Mouse (Mus musculus): ENCODE measurements around the gene Clec16a.

Clec16a gene

GRCm38 (mm10) chr16:10652935-10653334, 107.8 kb downstream of the Clec16a start:
- no peak for DNase-seq

- DNase-seq: no peak
Measured at GRCm38 (mm10) chr16:10655236-10655635, 110.1 kb downstream of the Clec16a start.

GRCm38 (mm10) chr16:10655926-10656325, 110.8 kb downstream of the Clec16a start:
- no peak for DNase-seq

DNA sequence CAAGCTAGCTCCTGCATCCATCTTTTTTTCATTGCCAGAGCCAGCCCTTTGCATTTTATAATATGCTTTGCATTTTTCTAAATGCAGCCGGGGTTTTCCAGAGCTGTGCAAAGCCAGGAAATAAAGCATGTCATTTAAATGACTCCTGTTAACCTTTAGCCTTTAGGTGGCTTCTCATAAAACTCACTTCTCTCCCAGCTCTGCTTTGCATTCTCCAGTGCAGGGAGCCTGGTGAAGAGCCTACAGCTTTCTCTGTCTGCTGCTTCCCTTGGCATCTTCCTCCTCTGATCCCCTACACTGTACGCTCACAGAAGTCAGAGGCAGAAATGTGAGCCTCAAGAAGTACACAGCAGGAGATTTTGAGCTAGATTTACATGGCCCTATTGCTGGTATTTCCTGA, 111.3 kb downstream of the Clec16a start:
- no peak for DNase-seq

DNA sequence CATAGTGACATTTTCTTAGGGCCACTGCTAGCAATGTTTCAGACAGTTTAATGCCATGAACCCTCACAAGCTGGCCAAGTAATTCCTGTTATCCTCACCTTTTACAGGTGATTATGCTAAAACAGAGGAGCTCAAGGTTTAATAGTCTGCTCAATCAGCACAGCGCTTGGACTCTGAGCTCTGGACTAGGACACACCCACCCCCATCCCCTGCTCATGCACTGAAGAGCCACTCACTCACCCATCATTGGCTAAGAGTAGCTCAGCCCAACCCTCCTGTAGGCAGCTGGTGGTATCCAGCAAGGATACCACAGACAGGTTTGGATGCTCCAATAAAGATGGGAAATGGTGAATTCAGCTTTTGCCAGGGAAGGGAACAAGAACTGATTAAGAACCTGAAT, 111.8 kb downstream of the Clec16a start:
- no peak for DNase-seq

DNA sequence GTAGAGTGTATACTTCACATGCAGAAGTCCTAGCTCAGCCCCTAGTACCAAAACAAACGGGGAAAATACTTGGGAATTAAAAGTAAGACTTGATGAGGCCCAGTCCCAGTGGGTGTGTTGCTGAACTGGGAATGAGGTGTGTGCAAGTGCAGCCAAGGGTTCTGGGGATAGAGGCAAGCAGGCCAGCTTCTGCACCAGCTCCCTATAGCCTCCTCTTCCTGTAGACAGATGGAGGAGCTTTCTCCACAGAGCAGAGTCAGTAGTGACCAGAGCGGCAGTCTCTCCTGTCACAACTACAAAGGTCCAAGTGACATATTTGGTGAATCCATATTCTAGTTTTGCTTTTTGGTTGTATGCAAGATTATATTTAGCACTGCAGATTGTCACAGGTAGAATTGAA, 114.1 kb downstream of the Clec16a start:
- no peak for DNase-seq

DNA sequence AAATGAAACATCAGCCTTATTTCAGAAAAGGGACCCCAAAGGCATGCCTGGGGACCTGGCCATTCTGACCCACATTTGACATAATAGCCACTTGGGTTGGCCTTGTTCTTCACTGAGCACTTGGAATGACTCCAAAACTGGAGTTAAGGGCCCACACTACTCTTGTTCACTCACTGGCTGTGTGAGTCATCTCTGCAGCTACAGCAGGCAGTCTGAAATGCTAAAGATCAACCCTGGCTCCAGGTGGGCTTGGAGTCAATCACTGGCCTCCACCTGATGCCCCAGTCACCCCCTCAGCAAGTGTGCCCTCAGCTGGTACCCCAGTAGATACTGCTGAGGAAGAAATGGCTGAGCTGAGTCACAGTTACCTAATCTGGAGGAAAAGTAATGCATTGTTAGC, 115.4 kb downstream of the Clec16a start:
- no peak for DNase-seq

- no peak for DNase-seq
Measured at GRCm38 (mm10) chr16:10661385-10661784, 116.2 kb downstream of the Clec16a start.

DNA sequence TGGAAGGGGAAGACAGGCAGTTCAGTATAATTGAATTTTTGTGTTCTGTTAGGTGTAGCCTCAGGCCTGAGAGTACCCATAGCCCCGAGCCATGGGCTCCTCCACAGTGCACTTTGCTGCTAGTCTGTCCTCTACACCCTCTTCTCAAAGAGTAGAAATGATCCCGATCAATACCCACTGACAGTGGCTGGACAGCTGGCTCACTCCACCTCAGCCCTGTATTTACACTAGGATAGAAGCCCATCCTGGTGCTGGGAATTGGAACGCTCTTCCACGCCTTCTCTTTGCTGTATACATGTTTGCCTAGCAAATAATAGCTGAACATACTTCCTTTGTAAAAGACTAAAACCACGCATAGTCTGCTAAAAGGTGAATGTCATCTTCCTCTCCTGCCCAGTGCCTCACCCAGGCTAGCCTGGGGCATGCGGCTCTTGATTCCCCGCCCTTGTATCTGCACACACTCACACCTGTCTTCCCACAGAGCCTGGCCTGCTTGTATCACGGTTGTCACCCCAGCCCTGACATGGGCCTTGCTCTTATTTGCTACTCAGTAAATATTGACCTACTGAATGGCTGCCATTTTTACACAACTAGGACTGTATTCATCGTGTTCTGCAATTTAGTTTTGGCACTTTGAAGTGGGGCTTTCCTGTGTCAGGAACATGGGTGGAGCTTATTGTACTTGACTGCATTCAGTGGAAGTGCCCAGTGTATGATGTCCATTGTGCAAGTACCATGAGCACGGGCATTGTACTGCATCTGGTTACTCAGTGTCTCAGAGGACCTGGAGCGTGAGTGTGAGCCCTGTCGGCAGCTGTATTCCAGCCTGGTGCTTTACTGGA, 119.0 kb downstream of the Clec16a start:
- no peak for DNase-seq

DNA sequence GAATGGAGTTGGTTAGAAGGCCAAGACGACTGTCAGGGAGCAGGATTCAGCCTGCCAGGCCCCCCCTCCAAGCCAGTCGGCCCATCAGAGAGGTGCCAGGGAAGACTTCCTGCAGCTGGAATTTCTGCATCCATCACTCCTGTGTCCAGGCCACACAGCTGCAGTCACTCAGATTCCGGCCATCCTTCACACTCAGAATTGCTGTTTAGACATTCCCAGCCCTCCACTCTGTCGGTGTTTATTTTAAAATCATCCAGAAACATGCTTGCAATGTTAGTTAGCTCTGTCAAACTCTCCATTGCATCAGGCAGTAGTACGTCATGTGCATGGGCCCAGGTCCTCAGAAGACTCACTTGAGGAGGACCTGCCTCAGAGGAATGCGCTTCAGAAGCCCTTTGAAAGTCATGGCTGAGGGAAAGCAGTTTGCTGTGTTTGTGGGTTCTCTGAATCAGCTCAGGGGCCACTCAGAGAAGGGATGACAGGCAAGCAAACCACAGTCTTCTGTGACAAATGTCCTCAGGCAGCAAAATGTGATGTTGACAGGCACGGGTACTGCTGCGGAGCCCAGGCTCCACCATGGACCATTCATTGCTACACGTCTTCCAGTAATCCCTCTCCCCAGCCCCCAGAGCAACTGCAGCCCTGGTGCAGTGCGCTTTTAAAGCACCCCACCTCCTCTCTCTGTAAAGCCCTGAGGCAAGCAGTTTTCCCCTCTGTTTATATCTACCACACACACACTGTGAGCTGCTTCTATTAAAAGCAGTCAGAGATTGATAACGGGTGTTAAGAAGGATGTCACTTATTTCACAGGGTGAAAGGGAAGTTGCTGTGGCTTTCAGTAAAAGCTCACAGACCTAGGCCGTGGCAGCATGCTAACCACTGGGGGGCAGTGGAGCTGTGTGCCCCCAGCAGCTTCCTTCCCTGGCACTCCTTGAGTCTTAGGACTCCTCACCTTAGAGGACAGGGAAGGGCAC, 120.1 kb downstream of the Clec16a start:
- DNase-seq: peak; percentile 32

GRCm38 (mm10) chr16:10666766-10667165, 121.6 kb downstream of the Clec16a start:
- DNase-seq: no peak

DNA sequence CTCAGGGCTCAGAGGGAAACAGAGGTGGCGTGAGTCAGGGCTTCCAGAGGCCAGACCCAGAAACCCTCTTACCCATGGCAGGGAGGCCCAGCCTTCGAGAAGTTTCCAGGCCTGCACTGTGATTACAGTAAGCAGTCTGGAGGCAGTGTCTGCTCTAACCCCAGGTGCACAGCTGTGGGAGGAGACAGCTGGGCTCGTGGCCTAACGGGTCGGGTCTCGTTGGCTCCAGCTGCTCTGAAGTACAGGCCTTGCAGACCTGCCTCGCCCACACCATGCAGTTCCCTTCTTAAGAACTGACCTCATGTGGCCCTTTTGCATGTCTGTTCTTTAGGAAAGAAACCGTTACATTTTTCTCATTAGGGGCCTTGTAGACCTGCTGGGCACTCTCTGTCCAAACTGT, 123.3 kb downstream of the Clec16a start:
- no peak for DNase-seq

DNA sequence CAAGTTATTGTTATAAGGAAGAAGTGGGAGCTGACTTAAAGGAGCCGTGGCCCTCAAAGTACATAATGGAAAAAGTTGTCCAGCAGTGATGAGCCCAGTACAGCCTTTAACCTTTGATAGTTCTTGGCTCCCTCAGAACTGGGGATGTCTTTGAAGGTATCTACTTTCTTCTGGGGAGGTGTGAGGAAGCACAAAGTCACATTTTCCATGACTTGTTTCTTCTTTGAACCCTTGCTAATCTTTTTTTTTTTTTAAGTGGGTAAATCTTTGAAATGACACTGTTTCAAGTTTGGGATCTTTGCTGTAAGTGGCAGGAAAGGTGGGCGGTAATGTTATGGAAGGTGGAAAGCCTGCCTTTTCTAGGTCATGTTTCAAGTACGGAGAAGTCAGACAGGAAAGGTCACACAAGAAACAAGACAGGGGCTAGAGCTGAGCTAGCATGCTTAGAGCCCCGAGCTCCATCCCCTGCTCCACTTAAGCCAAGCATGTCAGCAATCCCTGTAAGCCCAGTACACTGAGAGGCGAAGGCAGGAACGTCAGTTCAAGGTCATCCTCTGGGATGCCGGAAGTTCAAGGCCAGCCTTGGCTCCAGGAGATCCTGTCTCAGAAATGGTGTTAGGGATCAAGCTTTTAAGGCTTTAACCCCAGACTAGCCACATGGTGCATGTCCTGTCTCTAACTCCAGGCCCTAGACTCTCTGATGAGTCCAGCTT, 124.0 kb downstream of the Clec16a start:
- DNase-seq: no peak

DNA sequence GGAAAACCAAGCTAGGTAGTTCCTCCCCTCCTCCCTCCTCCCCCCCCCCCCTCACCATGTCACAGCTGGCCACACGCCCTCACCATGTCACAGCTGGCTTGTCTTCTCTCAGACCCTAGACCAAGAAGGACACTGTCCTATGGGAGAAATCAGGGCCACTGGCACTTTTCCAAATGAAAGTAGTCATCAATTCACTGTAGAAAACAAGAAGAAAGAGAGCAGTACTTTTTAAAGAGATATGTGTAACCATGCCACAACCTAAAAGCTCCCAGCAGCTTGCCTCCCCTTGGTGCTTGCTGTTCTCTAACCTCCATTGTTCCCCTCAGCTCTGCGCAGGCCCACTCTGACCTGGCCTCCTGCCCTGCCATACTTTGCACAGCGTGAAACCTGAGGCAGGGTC, 124.8 kb downstream of the Clec16a start:
- DNase-seq: no peak

DNA sequence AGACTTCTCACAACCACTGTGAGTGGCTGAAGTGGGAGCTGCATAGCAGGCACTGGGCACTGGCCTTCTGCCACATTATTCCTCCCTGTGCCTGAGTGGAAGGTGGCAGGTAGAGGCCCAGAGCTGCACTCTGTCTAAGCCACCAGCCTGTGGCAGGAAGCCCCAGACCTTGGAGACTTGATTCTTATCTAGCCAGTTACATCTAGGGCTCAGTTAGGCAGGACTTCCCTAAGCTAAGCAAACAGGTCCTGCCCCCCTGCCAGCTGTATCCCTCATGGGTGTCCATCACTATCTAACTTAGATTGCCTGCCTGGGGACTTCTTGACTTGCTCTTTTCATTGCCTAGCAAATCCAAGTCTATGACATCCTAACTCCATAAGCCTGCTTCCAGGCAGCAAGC, 127.4 kb downstream of the Clec16a start:
- DNase-seq: no peak

DNA sequence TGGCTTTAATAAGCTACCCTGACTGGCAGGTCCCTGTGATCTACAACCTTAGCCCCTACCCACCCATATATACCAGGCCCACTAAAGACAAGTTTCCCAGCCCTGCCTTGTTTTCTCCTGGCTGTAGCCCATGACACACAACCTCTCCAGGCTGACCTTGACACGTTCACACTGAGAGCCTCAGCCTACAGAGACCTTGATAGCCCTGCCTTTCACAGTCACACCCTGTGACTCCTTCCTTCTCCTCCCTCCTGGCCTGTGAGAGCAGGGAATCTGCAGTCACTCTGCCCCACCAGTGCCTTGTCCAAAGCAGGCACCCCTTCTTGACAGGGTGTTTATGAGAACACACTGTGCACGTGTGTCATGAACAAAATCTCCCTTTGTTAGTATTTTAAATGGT, 128.9 kb downstream of the Clec16a start:
- DNase-seq: no peak

DNA sequence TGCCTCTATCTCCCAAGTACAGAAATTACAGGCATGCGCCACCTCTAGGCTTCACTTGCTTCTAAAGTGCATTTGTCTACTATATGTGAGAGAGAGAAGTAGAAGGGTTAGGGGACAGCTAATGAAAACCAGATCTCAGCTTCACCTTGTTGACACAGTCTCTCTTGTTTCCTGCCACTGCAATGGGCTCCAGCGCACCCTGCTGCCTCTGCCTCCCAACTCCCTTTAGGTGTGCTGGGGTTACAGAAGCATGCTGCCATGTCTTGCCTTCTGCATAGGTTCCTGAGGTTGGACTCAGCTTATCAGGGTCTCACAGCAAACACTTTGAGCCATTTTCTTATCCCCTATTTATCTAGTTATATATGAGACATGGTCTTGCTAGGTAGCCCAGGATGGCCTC, 129.8 kb downstream of the Clec16a start:
- no peak for DNase-seq

DNA sequence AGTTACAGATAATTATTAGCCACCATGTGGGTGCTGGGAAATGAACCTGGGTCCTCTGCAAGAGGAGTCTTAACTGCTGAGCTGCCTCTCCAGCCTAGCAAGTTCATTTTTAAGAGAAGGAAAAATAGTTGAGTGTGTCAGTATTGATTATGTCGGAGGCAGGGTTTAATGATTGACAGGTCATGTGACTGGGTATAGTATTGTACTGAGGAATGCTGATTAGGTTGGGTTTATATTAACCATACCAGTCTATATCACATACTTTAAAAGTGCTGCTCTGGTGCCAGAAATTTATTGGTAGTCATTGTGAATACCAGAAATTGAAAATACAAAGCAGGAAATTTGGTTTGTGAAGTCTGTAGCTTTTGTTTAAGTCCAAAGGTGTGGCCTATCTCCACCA, 130.5 kb downstream of the Clec16a start:
- DNase-seq: no peak

DNA sequence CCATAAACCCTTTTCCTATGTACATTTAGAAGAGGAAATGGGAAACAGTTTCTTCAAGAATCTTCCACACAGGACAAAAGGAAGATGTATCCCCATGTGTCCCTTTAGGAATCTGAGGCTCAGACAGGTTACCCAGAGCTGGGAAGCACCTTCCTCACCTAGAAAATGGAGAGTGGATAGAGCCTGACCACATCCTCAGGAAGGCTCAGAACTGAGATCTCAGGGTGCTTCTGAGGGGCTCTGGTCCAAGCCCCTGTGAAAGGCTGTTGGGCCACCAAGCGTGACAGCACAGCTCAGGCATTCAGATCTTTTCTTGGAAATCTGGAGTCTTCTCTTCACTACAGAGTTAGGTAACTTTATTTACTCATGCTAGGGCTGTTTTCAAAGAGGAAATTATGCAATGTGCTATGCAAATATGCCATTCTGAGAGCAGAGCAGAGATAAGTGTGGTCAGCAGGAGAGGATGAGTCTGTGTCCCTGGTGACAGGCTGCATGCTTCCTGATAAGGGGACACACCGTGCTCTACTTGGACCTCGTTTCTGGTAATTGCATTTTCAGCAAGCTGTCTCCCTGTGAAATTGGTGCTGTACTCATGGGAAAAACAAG, 131.4 kb downstream of the Clec16a start:
- DNase-seq: no peak

DNA sequence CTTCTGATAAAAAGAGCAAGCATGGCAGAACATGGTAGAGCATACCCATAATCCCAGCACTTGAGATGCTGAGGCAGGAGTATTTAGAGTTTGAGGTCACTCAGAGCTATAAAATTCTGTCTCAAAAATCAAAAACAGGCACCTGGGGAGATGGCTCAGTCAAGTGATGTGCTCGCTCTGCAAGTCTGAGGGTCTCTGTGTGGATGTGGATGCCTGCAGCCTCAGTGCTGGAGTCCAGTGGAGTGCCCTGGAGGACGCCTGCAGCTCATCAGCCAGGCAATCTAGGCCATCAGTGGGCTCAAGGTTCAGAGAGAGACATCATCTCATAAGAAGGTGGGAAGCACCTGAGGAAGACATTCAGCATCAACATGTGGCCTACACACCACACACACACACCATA, 137.4 kb downstream of the Clec16a start:
- DNase-seq: no peak

DNA sequence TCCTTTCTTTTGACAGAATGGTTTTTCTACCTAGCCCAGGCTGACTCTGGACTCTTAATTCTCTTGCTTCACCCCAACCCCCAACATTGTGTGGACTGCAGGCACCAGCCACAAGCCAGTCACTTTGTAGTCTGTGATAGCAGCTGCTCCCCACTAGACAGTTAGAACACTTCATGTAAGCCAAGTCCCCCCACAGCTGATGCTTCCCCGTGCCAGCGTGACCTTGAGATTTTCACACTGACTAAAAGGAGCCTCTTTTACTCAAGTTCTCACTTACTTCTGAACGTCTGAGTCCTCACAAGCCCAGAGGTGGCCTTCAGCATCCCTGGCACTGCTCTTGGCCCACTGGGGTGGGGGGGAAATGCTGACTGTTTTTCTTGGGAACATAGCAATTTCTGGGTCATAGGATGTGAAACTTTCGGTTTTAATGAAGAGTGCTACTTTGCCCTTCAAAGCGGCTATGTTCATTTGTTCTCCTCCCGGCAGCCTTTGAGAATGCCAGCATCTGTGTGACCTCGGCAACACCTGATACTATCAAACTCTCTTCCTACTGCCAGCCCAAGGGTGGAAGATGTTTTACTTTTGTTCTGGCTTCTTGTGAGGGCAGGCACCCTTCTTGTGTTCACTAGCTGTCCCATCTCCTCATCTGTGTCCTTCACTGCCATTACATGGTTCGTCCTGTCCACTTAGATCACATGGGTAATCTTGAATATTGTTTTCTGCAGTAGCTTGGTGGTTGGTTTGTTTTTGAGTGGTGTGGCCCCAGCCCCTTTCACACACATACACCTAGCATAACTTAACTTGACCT, 138.3 kb downstream of the Clec16a start:
- DNase-seq: no peak

- DNase-seq: no peak
Measured at GRCm38 (mm10) chr16:10689748-10690318, 144.7 kb downstream of the Clec16a start.
